Mouse (Mus musculus) CD4-positive, CD25-positive, alpha-beta regulatory T cell, adult 2 months (primary cell): ENCODE results near the gene Atp4a.

Experiments
- DNase-seq: peaks from one replicate; pipeline ENCODE4 v3.0.0-alpha.2; 2012; ENCODE audit warnings: low read depth, low spot score

Gene Atp4a

GRCm38 (mm10) chr7:30711942-30712341 lies at the start of gene Atp4a:
Gene Atp4a (plus strand): TSS chr7:30712209.
- no peak for DNase-seq

GRCm38 (mm10) chr7:30664529-30665200 lies 47.3 kb upstream of the Atp4a start, which contains the start of gene Haus5:
Gene Haus5 (minus strand): TSS chr7:30664994.
- peak; percentile 97 for DNase-seq

GRCm38 (mm10) chr7:30665321-30665720 lies 46.7 kb upstream of the Atp4a start:
- DNase-seq, result peak; percentile 17

GRCm38 (mm10) chr7:30669229-30669628 lies 42.8 kb upstream of the Atp4a start:
- DNase-seq, result peak; percentile 66

GRCm38 (mm10) chr7:30671480-30671879 lies 40.5 kb upstream of the Atp4a start, which contains the start of gene Pmis2:
Gene Pmis2 (minus strand): TSS chr7:30671605.
- no peak for DNase-seq

GRCm38 (mm10) chr7:30678263-30678975 lies 33.6 kb upstream of the Atp4a start:
- peak; percentile 11 for DNase-seq

- DNase-seq, result no peak
These were observed 30.1 kb upstream of the Atp4a start for GRCm38 (mm10) chr7:30681897-30682296.

- DNase-seq, result no peak
These were observed 28.6 kb upstream of the Atp4a start for GRCm38 (mm10) chr7:30683425-30683824.

- no peak for DNase-seq
These were observed 23.7 kb upstream of the Atp4a start for GRCm38 (mm10) chr7:30688325-30688724.

- DNase-seq, result no peak
These were observed 13.9 kb upstream of the Atp4a start for GRCm38 (mm10) chr7:30698101-30698500.

GRCm38 (mm10) chr7:30698589-30698988 lies 13.4 kb upstream of the Atp4a start, which contains the start of gene 2200002J24Rik:
Gene 2200002J24Rik (plus strand): TSS chr7:30698926.
- DNase-seq, result no peak

- DNase-seq, result no peak
These were observed 5.7 kb upstream of the Atp4a start for GRCm38 (mm10) chr7:30706214-30706882.

GRCm38 (mm10) chr7:30707441-30707840 lies 4.6 kb upstream of the Atp4a start:
- no peak for DNase-seq

GRCm38 (mm10) chr7:30717006-30717715 lies 5.2 kb downstream of the Atp4a start:
- peak; percentile 73 for DNase-seq

- no peak for DNase-seq
These were observed 5.7 kb downstream of the Atp4a start for GRCm38 (mm10) chr7:30717716-30718046.

GRCm38 (mm10) chr7:30719669-30720068 lies 7.7 kb downstream of the Atp4a start:
- no peak for DNase-seq

- no peak for DNase-seq
These were observed 9.3 kb downstream of the Atp4a start for GRCm38 (mm10) chr7:30721286-30721685.

GRCm38 (mm10) chr7:30723274-30723953 lies 11.4 kb downstream of the Atp4a start:
- DNase-seq, result no peak

- no peak for DNase-seq
These were observed 16.2 kb downstream of the Atp4a start for GRCm38 (mm10) chr7:30728214-30728613.

- DNase-seq, result peak; percentile 24
These were observed 16.9 kb downstream of the Atp4a start for GRCm38 (mm10) chr7:30728739-30729395.
